Mouse (Mus musculus): Measurements from ENCODE around the gene Actg1. TPM values are rescaled to one million over a fixed set of nuclear protein-coding genes. Genes with fewer than 3 reads are reported as not detected.
"Not testable (repeated sequence)": the region's sequence is repeated elsewhere in the genome, so short reads cannot be mapped to it uniquely, and the experiment has no call there.

Actg1 gene
- polyA plus RNA-seq, 1 experiment from 2014 or later: 2,628 TPM

DNA sequence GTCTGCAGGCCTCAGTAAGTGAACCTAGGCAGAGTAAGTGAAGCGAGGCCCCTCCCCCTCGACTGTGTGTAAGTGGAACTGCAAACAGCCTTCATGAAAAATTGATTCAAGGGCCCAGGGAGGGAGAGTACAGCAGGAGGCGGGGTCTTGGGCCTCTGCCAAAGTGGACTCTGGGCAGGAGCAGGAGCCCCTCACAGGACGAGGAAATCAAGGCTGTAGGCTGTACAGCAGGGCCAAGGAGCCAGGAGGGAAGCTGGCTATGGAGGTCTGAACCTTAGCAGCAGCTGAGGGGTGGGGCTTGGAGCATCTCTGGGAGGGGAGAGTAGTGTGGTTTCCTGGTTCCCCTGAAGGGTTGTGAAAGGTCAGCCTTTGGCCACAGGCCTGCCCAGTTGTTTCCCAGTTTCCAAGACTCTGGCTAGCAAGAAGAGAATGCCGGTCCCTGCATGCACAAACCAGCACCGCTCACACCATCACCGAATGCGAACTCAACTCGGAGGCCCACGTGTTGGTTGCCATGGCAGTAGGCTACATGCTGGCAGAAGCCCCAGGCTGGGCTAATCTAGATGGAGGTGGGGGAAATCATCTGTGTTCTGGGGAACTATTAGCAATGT, 9.6 kb upstream of the Actg1 start:
- Histone ChIP-seq H3K27me3 (no peaks in the 10 kb centered on the region), H3K27ac (peak overlapping the region; percentile 93), H3K4me1 (peaks cover 80% of the 10 kb centered on the region), H3K4me3 (0 out of 2 replicates have a peak overlapping the region, but pooled peaks have one; percentile 5), H3K36me3 (no peaks in the 10 kb centered on the region), H3K9me3 (no peaks in the 10 kb centered on the region), H3K9ac (peak overlapping the region; percentile 8; the same call in 1 of the 2 replicates), H3K4me2 (replicated peaks) (peak overlapping the region; percentile 51)
- WGBS: 11% methylated on average over 10 of the region's 10 CpGs
- ATAC-seq (ENCODE audit: low FRiP score, low read depth): peak; percentile 81

DNA sequence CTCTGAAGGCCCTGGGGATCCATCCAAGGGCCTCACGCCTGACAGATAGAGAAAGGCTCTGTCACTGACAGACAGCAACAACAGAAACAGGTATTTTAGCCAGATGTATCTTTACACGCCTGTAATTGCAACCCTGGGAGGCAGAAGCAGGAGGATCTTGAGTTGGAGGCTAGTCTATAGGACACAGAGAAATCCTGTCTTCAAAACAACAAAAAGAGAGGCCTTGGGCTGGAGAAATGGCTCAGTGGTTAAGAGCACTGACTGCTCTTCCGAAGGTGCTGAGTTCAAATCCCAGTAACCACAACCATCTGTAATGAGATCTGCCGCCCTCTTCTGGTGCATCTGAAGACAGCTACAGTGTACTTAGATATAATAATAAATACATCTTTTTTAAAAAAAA, 8.6 kb upstream of the Actg1 start:
- H3K27me3 ChIP-seq: no peaks in the 10 kb centered on the region
- peaks cover 86% of the 10 kb centered on the region for H3K4me1 ChIP-seq
- no peak overlapping the region for H3K9ac ChIP-seq
- H3K4me3 ChIP-seq: no peak overlapping the region
- peak overlapping the region; percentile 93; the same call in 1 of the 2 replicates for H3K27ac ChIP-seq
- no peaks in the 10 kb centered on the region for H3K36me3 ChIP-seq
- WGBS: 95% methylated on average over 4 of the region's 4 CpGs
- no peaks in the 10 kb centered on the region for H3K9me3 ChIP-seq
- no peak overlapping the region for H3K4me2 ChIP-seq (replicated peaks)
- no peak for ATAC-seq (ENCODE audit: low FRiP score, low read depth)

DNA sequence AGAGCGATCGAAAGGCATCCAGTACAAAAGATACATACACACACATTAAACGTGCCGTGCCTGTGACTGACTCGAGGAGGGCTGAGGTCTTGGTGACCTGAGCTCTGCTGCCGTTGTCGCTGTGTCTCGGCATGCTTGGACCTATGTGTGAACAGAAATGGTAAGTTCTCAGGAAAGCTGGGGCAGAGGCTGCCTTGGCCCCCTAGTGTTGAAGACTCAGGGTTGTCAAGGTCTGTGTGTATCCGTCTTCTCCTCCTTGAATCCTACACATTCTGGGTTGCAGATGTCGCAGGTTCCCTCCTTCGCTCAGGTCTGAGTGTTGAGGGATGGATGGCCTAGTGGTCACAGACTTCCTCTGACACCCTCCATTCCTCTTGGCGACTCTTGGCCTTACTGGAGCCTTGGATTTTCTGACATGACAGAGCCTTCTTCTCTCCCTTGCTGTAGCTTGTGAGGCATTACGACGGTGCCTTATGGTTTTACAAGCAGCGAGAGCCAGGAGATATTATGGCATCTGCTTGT, 8.0 kb upstream of the Actg1 start:
- H3K9me3 ChIP-seq: no peaks in the 10 kb centered on the region
- WGBS: 83% methylated on average over 15 of the region's 15 CpGs
- H3K4me3 ChIP-seq: no peak overlapping the region
- H3K36me3 ChIP-seq: no peaks in the 10 kb centered on the region
- no peak overlapping the region for H3K9ac ChIP-seq
- no peak for ATAC-seq (ENCODE audit: low FRiP score, low read depth)
- H3K27me3 ChIP-seq: no peaks in the 10 kb centered on the region
- H3K4me2 ChIP-seq (replicated peaks): no peak overlapping the region
- H3K4me1 ChIP-seq: peaks cover 88% of the 10 kb centered on the region
- peak overlapping the region; percentile 16; the same call in 1 of the 2 replicates for H3K27ac ChIP-seq

DNA sequence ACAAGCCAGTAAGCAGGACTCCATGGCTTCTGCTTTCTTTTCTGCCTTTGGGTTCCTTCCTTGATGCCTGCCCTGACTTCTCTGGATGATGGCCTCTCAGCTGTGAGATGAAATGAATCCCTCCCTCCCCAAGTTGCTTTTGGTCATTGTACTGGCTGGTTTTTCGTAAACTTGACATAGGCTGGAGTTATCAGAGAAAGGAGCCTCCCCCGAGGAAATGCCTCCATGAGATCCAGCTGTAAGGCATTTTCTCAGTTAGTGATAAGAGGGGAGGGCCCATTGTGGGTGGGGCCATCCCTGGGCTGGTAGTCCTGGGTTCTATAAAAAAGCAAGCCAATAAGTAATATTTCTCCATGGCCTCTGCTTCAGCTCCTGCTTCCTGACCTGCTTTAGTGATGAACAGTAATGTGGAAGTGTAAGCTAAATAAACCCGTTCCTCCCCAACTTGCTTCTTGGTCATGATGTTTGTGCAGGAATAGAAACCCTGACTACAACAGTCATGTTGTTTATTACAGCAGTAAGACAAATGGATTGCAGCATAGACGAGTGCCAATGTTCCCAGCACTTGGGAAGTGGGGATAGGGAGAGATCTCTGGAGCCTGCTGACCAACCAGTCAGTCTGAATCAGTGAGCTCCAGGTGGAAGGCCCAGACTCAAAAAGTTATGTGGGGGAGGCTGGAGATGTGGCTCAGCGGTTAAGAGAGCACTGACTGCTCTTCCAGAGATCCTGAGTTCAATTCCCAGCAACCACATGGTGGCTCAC, 7.1 kb upstream of the Actg1 start:
- Histone ChIP-seq H3K4me2 (replicated peaks) (no peak overlapping the region), H3K27me3 (no peaks in the 10 kb centered on the region), H3K4me1 (peaks cover 88% of the 10 kb centered on the region), H3K9ac (no peak overlapping the region), H3K27ac (no peak overlapping the region), H3K9me3 (no peaks in the 10 kb centered on the region), H3K4me3 (no peak overlapping the region), H3K36me3 (no peaks in the 10 kb centered on the region)
- no peak for ATAC-seq (ENCODE audit: low FRiP score, low read depth)
- 65% methylated on average over 5 of the region's 5 CpGs for WGBS

GRCm38 (mm10) chr11:120354304-120355276, 6.2 kb upstream of the Actg1 start:
- peaks cover 80% of the 10 kb centered on the region for H3K4me1 ChIP-seq
- H3K27me3 ChIP-seq: no peaks in the 10 kb centered on the region
- no peaks in the 10 kb centered on the region for H3K36me3 ChIP-seq
- no peak overlapping the region for H3K27ac ChIP-seq
- no peaks in the 10 kb centered on the region for H3K9me3 ChIP-seq
- no peak for ATAC-seq (ENCODE audit: low FRiP score, low read depth)
- 85% methylated on average over 17 of the region's 17 CpGs for WGBS
- H3K4me3 ChIP-seq: no peak overlapping the region
- H3K4me2 ChIP-seq (replicated peaks): no peak overlapping the region
- H3K9ac ChIP-seq: no peak overlapping the region

DNA sequence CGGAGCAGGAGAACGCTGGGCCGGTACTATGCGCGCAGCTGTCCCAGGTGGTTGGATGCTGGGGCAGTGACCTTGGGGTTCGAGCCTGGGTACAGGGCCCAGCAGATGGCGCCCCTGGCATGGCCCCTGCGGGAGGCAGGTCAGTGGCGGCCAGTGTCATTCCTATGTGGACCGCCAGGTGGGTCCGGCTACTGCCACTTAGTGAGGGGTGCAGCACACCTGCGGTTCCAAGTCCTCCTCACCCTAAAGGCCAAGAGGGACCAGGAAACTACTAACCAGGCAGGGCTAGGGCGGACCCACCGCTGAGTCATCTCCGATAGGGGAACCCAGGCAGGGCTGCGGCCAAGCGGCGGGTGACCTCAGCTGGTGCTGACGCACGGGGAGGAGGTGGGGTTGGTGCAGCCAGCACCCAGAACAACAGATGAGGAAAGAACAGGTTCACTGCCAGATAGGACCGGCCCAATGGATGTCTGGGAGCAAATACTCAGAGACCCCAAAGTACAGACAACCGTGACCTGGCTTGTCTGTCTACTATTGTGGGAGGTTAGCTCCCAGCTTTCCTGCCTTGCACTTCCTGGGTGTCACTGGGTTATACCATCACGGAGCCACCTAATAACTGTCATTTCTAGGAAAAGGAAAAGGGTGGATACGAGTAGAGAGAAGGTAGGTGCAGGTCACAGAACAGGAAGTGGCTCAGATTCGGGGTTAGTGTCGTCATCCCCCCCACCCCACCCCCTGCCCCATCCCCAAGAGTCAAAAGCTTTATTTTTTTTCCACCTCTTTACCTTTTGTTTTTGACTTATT, 5.4 kb upstream of the Actg1 start:
- H3K27me3 ChIP-seq: no peaks in the 10 kb centered on the region
- H3K4me3 ChIP-seq: no peak overlapping the region
- ATAC-seq (ENCODE audit: low FRiP score, low read depth): no peak
- H3K9me3 ChIP-seq: no peaks in the 10 kb centered on the region
- 24% methylated on average over 26 of the region's 26 CpGs for WGBS
- H3K27ac ChIP-seq: peak overlapping the region; percentile 79; the same call in 1 of the 2 replicates
- no peak overlapping the region for H3K9ac ChIP-seq
- H3K36me3 ChIP-seq: no peaks in the 10 kb centered on the region
- peaks cover 78% of the 10 kb centered on the region for H3K4me1 ChIP-seq
- H3K4me2 ChIP-seq (replicated peaks): no peak overlapping the region

DNA sequence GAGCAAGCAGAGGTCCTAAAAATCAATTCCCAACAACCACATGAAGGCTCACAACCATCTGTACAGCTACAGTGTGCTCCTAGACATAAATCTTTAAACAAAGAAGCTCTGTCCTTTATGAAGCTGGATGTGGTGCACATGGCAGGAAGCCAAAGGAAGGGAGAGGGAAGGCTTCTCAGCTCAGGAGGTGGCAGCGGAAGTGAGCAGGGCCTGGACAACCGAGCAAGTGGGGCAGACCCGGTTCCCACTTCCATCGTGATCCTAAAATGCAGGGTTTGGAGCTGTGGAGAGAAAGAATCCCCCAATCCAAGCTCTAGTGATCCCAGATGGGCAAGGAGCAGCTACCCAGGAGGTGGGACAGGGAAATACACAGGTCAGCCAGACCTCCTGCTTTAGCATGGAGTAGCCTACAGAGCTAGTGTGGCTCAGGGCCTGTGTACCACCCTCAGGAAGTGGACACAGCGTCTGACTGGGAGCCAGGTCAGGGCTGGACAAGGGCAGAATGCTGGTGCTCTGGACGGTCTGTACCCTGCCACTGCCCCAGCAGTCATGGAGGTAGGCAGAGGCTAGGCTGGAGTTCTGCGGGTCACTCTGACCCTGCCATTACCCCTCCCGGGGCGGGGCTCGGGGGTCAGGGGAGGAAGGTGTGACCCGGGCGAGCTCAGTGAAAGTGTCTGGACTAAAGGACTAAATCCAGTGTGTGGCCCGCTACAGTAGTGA, 4.4 kb upstream of the Actg1 start:
- Histone ChIP-seq H3K4me1 (peaks cover 68% of the 10 kb centered on the region), H3K27ac (peak overlapping the region; percentile 79), H3K9me3 (no peaks in the 10 kb centered on the region), H3K4me2 (replicated peaks) (peak overlapping the region; percentile 21; the same call in 1 of the 2 replicates), H3K4me3 (no peak overlapping the region), H3K9ac (no peak overlapping the region; the same call in 1 of the 2 replicates), H3K36me3 (no peaks in the 10 kb centered on the region), H3K27me3 (no peaks in the 10 kb centered on the region)
- no peak for ATAC-seq (ENCODE audit: low FRiP score, low read depth)
- 53% methylated on average over 13 of the region's 13 CpGs for WGBS

DNA sequence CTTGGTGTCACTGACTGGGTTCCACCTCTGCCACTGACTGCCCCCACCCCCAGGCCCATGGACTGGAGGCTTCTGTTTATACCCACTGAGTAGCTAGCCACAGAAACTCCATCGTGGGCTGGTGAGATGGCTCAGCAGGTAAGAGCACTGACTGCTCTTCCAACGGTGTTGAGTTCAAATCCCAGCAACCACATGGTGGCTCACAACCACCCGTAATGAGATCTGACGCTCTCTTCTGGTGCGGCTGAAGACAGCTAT, 3.7 kb upstream of the Actg1 start:
- not testable (repeated sequence) for H3K9ac ChIP-seq; H3K4me3 ChIP-seq; H3K27me3 ChIP-seq; H3K9me3 ChIP-seq; H3K36me3 ChIP-seq; ATAC-seq (ENCODE audit: low FRiP score, low read depth); H3K4me2 ChIP-seq (replicated peaks)
- 84% methylated on average over 5 of the region's 5 CpGs for WGBS
- Histone ChIP-seq H3K4me1 (peaks cover 61% of the 10 kb centered on the region), H3K27ac (peak overlapping the region; percentile 53; the same call in 1 of the 2 replicates)

- H3K9ac ChIP-seq: peak overlapping the region; percentile 100; the same call in 1 of the 2 replicates
- H3K4me3 ChIP-seq: peak overlapping the region; percentile 100; the same call in 1 of the 2 replicates
- peaks cover 60% of the 10 kb centered on the region for H3K4me1 ChIP-seq
- peak overlapping the region; percentile 95 for H3K4me2 ChIP-seq (replicated peaks)
- H3K36me3 ChIP-seq: peaks cover 8% of the 10 kb centered on the region
- no peak for ATAC-seq (ENCODE audit: low FRiP score, low read depth)
- no peaks in the 10 kb centered on the region for H3K9me3 ChIP-seq
- 82% methylated on average over 10 of the region's 10 CpGs for WGBS
- no peaks in the 10 kb centered on the region for H3K27me3 ChIP-seq
- peak overlapping the region; percentile 100 for H3K27ac ChIP-seq
Measured at GRCm38 (mm10) chr11:120351250-120352092, 3.1 kb upstream of the Actg1 start.

DNA sequence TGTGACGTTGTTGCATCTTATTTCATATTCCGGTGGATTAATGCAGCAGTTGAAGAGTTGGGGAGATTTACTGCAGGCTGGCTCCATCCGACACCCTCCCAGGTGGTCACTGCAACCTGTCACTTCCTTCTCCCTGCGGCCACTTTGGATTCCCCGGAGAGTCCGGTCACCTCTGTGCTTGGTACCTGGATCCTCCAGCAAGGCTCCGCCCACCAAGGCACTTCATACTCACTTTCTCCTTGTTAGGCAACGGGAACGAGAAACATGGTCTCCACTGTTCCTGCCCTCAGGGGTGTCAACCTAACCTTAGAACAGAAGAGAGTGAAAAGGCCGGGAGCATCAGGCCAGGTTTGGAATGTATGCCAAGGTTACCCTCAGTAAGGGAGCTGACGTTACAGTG, 2.4 kb upstream of the Actg1 start:
- no peaks in the 10 kb centered on the region for H3K27me3 ChIP-seq
- peaks cover 61% of the 10 kb centered on the region for H3K4me1 ChIP-seq
- H3K27ac ChIP-seq: peak overlapping the region; percentile 100
- no peaks in the 10 kb centered on the region for H3K9me3 ChIP-seq
- peak overlapping the region; percentile 100 for H3K4me3 ChIP-seq
- peak overlapping the region; percentile 100 for H3K9ac ChIP-seq
- 10% methylated on average over 11 of the region's 11 CpGs for WGBS
- ATAC-seq (ENCODE audit: low FRiP score, low read depth): no peak
- H3K36me3 ChIP-seq: peaks cover 10% of the 10 kb centered on the region
- H3K4me2 ChIP-seq (replicated peaks): peak overlapping the region; percentile 95
